Mouse (Mus musculus): ENCODE results near the gene Tiam2. TPM values are rescaled to one million over a fixed set of nuclear protein-coding genes. Genes with fewer than 3 reads are reported as not detected.

Tiam2 gene
- polyA plus RNA-seq, 1 experiment from 2014 or later, result 2.8 TPM

DNA sequence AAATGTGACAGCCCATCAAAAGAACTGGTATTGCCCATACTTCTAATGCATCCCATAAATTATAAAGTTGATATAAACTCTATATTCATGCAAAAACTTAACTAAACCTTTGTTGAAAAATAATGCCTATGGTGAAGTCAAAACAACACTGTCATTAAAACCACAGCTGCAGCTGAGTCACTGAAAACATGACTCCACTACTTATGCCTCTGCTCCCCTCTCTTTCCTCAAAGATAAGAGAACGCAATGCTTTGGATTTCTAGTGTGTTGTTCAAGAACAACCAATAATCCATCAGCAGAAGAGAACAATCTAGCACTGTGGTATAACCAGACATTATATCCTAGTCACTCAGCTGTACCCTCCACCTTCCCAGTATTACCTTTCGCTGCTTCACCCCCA, 213.9 kb downstream of the Tiam2 start:
- Histone ChIP-seq H3K4me1 (replicated peaks; ENCODE audit: control insufficient read depth, insufficient read depth, low read length) (no peaks in the 10 kb centered on the region), H3K36me3 (ENCODE audit: control insufficient read depth, insufficient read depth, low read length) (peaks cover 7% of the 10 kb centered on the region; the same call in 1 of the 2 replicates), H3K4me3 (ENCODE audit: low read depth, low read length) (no peak overlapping the region), H3K27me3 (replicated peaks; ENCODE audit: control insufficient read depth, insufficient read depth, low read length) (no peaks in the 10 kb centered on the region), H3K9ac (ENCODE audit: low read depth, low read length) (no peak overlapping the region), H3K9me3 (ENCODE audit: control insufficient read depth, low read length) (no peaks in the 10 kb centered on the region), H3K4me2 (no peak overlapping the region), H3K27ac (ENCODE audit: low read depth, low read length) (no peak overlapping the region)
- DNase-seq (ENCODE audit: low spot score), result no peak
- ATAC-seq (replicated peaks; ENCODE audit: low FRiP score), result no peak
- WGBS, result 72% methylated on average over 2 of the region's 2 CpGs

DNA sequence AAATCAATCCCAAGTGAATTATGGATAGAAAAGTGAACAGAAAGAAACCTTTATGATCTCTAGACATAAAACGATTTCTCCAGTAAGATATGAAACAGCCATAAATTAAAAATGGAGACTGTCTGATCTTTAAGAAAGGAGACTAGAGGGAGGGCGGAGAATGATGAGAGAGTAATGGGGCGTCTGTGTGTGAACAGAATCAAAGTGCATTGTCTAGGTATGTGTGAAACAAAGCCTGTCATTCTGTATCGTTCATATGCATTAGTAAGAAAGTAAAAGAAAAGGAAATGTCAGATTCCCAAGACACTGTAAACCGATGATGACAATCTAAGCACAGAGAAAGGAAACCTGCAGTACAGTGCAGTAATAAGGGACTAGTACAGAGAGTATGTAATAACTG, 214.7 kb downstream of the Tiam2 start:
- WGBS, result 76% methylated on average over 5 of the region's 5 CpGs
- ATAC-seq (replicated peaks; ENCODE audit: low FRiP score) (no peak), DNase-seq (ENCODE audit: low spot score) (no peak)
- H3K9ac ChIP-seq (ENCODE audit: low read depth, low read length), result no peak overlapping the region
- H3K4me1 ChIP-seq (replicated peaks; ENCODE audit: control insufficient read depth, insufficient read depth, low read length), result no peaks in the 10 kb centered on the region
- no peak overlapping the region for H3K27ac ChIP-seq (ENCODE audit: low read depth, low read length)
- H3K27me3 ChIP-seq (replicated peaks; ENCODE audit: control insufficient read depth, insufficient read depth, low read length), result no peaks in the 10 kb centered on the region
- H3K36me3 ChIP-seq (ENCODE audit: control insufficient read depth, insufficient read depth, low read length), result peaks cover 7% of the 10 kb centered on the region; the same call in 1 of the 2 replicates
- no peak overlapping the region for H3K4me2 ChIP-seq
- H3K4me3 ChIP-seq (ENCODE audit: low read depth, low read length), result no peak overlapping the region
- H3K9me3 ChIP-seq (ENCODE audit: control insufficient read depth, low read length), result no peaks in the 10 kb centered on the region

DNA sequence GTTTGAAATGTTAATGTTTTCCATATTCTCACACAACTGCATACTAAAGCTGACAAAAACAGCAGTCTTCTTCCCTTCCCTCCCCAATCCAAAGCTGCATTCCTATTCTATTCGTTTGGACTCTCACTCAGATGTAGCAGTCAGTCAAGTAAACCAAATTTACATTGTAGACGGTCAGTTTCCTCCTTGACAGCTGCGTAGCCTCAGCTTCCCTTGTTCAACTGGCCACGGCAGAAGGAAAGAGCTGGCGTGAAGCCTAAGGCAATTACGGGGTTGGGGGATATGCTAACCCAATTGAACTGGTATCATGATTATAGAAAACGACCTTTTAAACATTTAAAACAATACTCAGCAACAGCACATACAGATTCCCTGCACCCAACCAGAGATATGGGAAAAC, 221.4 kb downstream of the Tiam2 start:
- Histone ChIP-seq H3K4me3 (ENCODE audit: low read depth, low read length) (no peak overlapping the region), H3K27me3 (replicated peaks; ENCODE audit: control insufficient read depth, insufficient read depth, low read length) (no peaks in the 10 kb centered on the region), H3K4me1 (replicated peaks; ENCODE audit: control insufficient read depth, insufficient read depth, low read length) (no peaks in the 10 kb centered on the region), H3K9ac (ENCODE audit: low read depth, low read length) (no peak overlapping the region), H3K4me2 (no peak overlapping the region), H3K9me3 (ENCODE audit: control insufficient read depth, low read length) (no peaks in the 10 kb centered on the region), H3K36me3 (ENCODE audit: control insufficient read depth, insufficient read depth, low read length) (0 out of 2 replicates have a peak, but pooled peaks cover under 1% of the 10 kb centered on the region), H3K27ac (ENCODE audit: low read depth, low read length) (no peak overlapping the region)
- ATAC-seq (replicated peaks; ENCODE audit: low FRiP score) (no peak), DNase-seq (ENCODE audit: low spot score) (no peak)
- 70% methylated on average over 7 of the region's 7 CpGs for WGBS

DNA sequence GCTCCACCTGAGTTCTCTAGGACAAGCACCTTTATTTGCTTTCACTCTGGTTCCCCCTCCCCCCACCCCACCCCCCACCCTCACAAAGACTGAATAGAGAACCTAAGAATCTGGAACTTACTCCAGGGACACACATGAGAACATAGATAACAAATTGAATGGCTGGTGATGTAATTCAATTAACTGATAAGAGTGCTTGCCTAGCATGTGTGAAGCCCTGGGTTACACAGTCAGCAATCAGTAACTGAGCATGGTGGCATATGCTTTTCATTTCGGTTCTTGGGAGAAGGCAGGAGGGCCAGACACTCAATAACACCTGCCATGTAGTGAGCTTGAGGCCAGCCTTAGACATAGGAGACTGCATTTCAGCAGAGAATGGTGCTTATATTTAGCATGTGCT, 229.9 kb downstream of the Tiam2 start:
- H3K27me3 ChIP-seq (replicated peaks; ENCODE audit: control insufficient read depth, insufficient read depth, low read length), result no peaks in the 10 kb centered on the region
- peak overlapping the region; percentile 61; the same call in 1 of the 2 replicates for H3K4me3 ChIP-seq (ENCODE audit: low read depth, low read length)
- 0 out of 2 replicates have a peak, but pooled peaks cover 8% of the 10 kb centered on the region for H3K4me1 ChIP-seq (replicated peaks; ENCODE audit: control insufficient read depth, insufficient read depth, low read length)
- WGBS, result 57% methylated on average over 1 of the region's 1 CpGs
- 0 out of 2 replicates have a peak overlapping the region, but pooled peaks have one; percentile 14 for H3K27ac ChIP-seq (ENCODE audit: low read depth, low read length)
- no peaks in the 10 kb centered on the region for H3K36me3 ChIP-seq (ENCODE audit: control insufficient read depth, insufficient read depth, low read length)
- ATAC-seq (replicated peaks; ENCODE audit: low FRiP score) (peak; percentile 6; the same call in 1 of the 2 replicates), DNase-seq (ENCODE audit: low spot score) (no peak)
- no peak overlapping the region; the same call in 1 of the 2 replicates for H3K9ac ChIP-seq (ENCODE audit: low read depth, low read length)
- H3K4me2 ChIP-seq, result peak overlapping the region; percentile 72
- H3K9me3 ChIP-seq (ENCODE audit: control insufficient read depth, low read length), result no peaks in the 10 kb centered on the region

DNA sequence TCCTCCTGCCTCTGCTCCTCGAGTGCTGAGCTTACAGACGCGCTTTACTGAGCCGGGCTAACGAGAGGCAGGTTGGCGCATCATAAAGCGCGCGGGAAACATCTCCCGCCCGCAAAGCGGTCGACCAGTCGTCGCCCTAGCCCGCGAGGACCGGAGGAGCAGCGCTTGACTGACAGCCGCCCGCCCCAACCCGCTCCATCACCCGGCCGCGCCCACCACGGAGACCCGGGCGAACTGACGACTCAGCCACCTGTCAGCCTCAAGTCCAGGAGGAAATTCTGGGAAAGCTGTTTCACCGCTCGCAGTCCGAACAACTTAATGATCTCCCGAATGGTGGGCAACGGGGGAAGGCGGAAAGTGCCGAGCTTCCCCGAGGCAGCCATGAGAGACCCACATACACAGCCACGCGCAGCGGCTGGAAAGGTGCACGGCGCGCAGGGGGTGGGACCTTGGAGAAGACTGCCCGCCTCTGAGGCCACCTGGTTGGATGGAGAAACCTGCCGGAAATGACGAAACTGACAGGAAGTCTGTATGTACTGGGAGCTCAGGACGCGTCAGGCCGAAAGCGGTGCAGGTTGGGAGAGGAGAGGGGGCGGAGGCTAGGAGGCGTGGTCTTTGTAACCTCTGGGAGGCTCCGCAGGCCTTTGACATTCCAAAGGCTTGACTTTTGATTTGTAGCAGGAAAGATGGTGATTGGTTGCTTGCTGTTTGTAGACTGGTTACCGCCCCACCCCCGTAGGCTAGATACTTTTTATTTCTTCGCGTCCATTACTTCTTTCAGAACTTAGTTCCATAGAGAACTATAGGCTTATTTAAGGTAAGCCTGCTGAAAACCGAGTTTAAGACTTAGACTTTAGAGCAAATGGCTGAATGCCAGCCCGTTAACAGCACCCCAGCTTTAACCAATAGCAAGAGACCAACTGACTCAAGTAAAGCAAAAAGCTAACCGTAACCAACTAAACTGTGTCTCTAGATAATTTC, 231.2 kb downstream of the Tiam2 start, which contains the start of gene Tfb1m:
Tfb1m (minus strand) TSS at position 451 of the 981 bp plus-strand sequence.
- H3K27me3 ChIP-seq (replicated peaks; ENCODE audit: control insufficient read depth, insufficient read depth, low read length), result no peaks in the 10 kb centered on the region
- WGBS, result 1% methylated on average over 60 of the region's 60 CpGs
- DNase-seq (ENCODE audit: low spot score) (peak; percentile 96), ATAC-seq (replicated peaks; ENCODE audit: low FRiP score) (peak; percentile 99)
- H3K9ac ChIP-seq (ENCODE audit: low read depth, low read length), result peak within 1 kb of the TSS; percentile 73
- peak within 1 kb of the TSS; percentile 72 for H3K4me2 ChIP-seq
- peak within 1 kb of the TSS; percentile 61 for H3K4me3 ChIP-seq (ENCODE audit: low read depth, low read length)
- H3K9me3 ChIP-seq (ENCODE audit: control insufficient read depth, low read length), result no peaks in the 10 kb centered on the region
- 0 out of 2 replicates have a peak, but pooled peaks cover 8% of the 10 kb centered on the region for H3K4me1 ChIP-seq (replicated peaks; ENCODE audit: control insufficient read depth, insufficient read depth, low read length)
- H3K27ac ChIP-seq (ENCODE audit: low read depth, low read length), result peak within 1 kb of the TSS; percentile 69
- no peaks in the 10 kb centered on the region for H3K36me3 ChIP-seq (ENCODE audit: control insufficient read depth, insufficient read depth, low read length)

DNA sequence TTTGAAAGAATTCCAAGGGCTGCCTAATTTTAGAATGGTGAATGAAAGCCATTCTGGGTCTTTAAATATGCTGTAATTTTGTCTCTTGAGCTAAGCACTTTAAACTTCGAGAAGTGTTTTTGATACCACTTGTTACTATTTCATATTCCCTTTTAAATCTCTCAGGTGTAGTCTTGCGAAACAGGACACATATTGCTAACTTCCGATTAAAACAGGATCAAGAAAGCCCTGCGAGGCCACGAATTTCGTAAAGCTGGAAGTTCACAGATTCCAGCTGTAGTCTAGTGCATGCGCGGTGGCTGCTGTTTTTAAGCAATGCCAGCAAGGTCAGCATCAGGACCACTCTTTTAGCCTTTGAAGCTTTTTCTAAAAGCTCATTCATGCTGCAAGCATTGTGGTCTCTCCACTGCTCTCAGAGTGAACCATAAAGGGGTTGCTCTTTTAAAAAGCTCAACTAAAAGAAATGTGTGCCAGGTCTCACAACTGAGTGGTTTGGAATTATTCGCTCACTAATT, 232.0 kb downstream of the Tiam2 start:
- Histone ChIP-seq H3K27me3 (replicated peaks; ENCODE audit: control insufficient read depth, insufficient read depth, low read length) (no peaks in the 10 kb centered on the region), H3K4me1 (replicated peaks; ENCODE audit: control insufficient read depth, insufficient read depth, low read length) (0 out of 2 replicates have a peak, but pooled peaks cover 8% of the 10 kb centered on the region), H3K27ac (ENCODE audit: low read depth, low read length) (peak overlapping the region; percentile 50), H3K4me2 (peak overlapping the region; percentile 68), H3K9ac (ENCODE audit: low read depth, low read length) (peak overlapping the region; percentile 58; the same call in 1 of the 2 replicates), H3K36me3 (ENCODE audit: control insufficient read depth, insufficient read depth, low read length) (no peaks in the 10 kb centered on the region), H3K9me3 (ENCODE audit: control insufficient read depth, low read length) (no peaks in the 10 kb centered on the region), H3K4me3 (ENCODE audit: low read depth, low read length) (peak overlapping the region; percentile 61)
- DNase-seq (ENCODE audit: low spot score) (no peak), ATAC-seq (replicated peaks; ENCODE audit: low FRiP score) (no peak)
- 78% methylated on average over 9 of the region's 9 CpGs for whole genome bisulfite sequencing

DNA sequence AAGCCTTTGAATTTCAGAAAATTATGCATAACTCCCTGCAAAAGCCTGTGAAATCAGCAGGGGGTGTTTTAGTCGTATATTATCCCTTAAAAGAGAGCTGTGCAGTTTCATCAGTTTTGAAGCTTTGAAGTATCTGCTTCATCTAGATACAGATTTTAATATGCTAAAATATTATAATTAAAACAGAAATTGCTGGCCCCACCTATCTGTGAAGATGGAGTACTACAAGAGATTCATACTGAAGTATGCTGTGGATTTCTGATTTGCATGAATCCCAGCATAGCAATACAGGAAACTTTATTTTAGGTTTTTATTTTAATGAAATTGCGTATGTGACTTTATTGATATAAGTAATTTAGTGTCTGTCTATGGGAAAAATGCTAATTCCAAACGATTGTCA, 234.2 kb downstream of the Tiam2 start:
- DNase-seq (ENCODE audit: low spot score) (no peak), ATAC-seq (replicated peaks; ENCODE audit: low FRiP score) (no peak)
- Histone ChIP-seq H3K9ac (ENCODE audit: low read depth, low read length) (no peak overlapping the region), H3K9me3 (ENCODE audit: control insufficient read depth, low read length) (no peaks in the 10 kb centered on the region), H3K36me3 (ENCODE audit: control insufficient read depth, insufficient read depth, low read length) (no peaks in the 10 kb centered on the region), H3K27me3 (replicated peaks; ENCODE audit: control insufficient read depth, insufficient read depth, low read length) (no peaks in the 10 kb centered on the region), H3K4me1 (replicated peaks; ENCODE audit: control insufficient read depth, insufficient read depth, low read length) (0 out of 2 replicates have a peak, but pooled peaks cover 8% of the 10 kb centered on the region), H3K27ac (ENCODE audit: low read depth, low read length) (no peak overlapping the region), H3K4me2 (no peak overlapping the region), H3K4me3 (ENCODE audit: low read depth, low read length) (no peak overlapping the region)
- WGBS, result 61% methylated on average over 3 of the region's 3 CpGs

DNA sequence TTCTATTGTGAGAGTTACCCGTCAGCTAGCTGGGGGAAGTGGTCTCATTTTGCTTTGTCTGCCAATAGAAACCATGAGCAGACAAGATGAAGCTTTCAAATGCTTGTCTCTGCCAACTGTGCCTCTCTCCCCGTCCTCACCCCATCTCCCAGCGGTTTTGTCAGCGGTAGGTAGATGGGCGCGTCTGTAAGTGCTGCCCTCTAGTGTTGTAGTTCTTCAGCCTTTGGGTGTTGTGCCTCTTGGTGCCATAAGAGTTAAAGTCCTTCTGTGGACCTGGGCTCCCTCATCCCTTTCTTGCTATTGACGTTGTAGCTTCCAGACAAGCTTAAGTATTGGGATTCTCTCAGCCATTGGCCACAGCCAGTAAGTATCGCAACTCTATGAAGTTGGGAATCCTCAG, 236.0 kb downstream of the Tiam2 start:
- ATAC-seq (replicated peaks; ENCODE audit: low FRiP score) (no peak), DNase-seq (ENCODE audit: low spot score) (no peak)
- Histone ChIP-seq H3K4me3 (ENCODE audit: low read depth, low read length) (no peak overlapping the region), H3K4me1 (replicated peaks; ENCODE audit: control insufficient read depth, insufficient read depth, low read length) (no peaks in the 10 kb centered on the region), H3K27me3 (replicated peaks; ENCODE audit: control insufficient read depth, insufficient read depth, low read length) (no peaks in the 10 kb centered on the region), H3K4me2 (no peak overlapping the region), H3K27ac (ENCODE audit: low read depth, low read length) (no peak overlapping the region), H3K9me3 (ENCODE audit: control insufficient read depth, low read length) (no peaks in the 10 kb centered on the region), H3K9ac (ENCODE audit: low read depth, low read length) (no peak overlapping the region), H3K36me3 (ENCODE audit: control insufficient read depth, insufficient read depth, low read length) (no peaks in the 10 kb centered on the region)
- 41% methylated on average over 8 of the region's 8 CpGs for WGBS

All from liver, embryonic 11.5 days (tissue).